Mouse (Mus musculus) midbrain, embryonic 11.5 days (tissue): ENCODE results near the gene Guk1. TPM values are rescaled to one million over a fixed set of nuclear protein-coding genes. Genes with fewer than 3 reads are reported as not detected.

Source experiments
- polyA plus RNA-seq: library from polyadenylated mRNA; unstranded; fragments of >200 nt; fragmentation: Nextera tagmentation; extraction: Ambion mirVana; gene quantifications from 2 replicates; pipeline ENCODE4 v1.2.1, GENCODE M21; 2014

Gene Guk1
- polyA plus RNA-seq, 1 experiment from 2014 or later: 96.6 TPM

Other genes with a start within 250 kb of the Guk1 start
- gene Hist3h2ba, start 243.3 kb downstream of the Guk1 start, polyA plus RNA-seq: 99.9 and 101 TPM in 2 replicates
- 57.8 and 61.8 TPM in 2 replicates for gene Hist3h2a, start 237.5 kb downstream of the Guk1 start, polyA plus RNA-seq
- 0.45 and 0.62 TPM in 2 replicates for gene Trim17, start 237.5 kb downstream of the Guk1 start, polyA plus RNA-seq
- 17.6 and 18.5 TPM in 2 replicates for gene Trim11, start 214.1 kb downstream of the Guk1 start, polyA plus RNA-seq
- 0.03 and 0.04 TPM in 2 replicates for gene Obscn, start 55.8 kb downstream of the Guk1 start, polyA plus RNA-seq
- 2.1 and 3.5 TPM in 2 replicates for gene Iba57, start 28.5 kb downstream of the Guk1 start, polyA plus RNA-seq
- not detected in 2 replicates for gene Gjc2, start 9.0 kb downstream of the Guk1 start, polyA plus RNA-seq
- gene Mrpl55, start 10.3 kb upstream of the Guk1 start, polyA plus RNA-seq: 88.7 and 93.3 TPM in 2 replicates
- gene 2310033P09Rik, start 16.1 kb upstream of the Guk1 start, polyA plus RNA-seq: 41.7 and 42.0 TPM in 2 replicates
- 574 and 583 TPM in 2 replicates for gene Arf1, start 36.1 kb upstream of the Guk1 start, polyA plus RNA-seq
- 1.4 and 2.0 TPM in 2 replicates for gene Wnt3a, start 98.5 kb upstream of the Guk1 start, polyA plus RNA-seq
- gene Wnt9a, start 114.7 kb upstream of the Guk1 start, polyA plus RNA-seq: 4.0 and 4.8 TPM in 2 replicates
- not detected in 2 replicates for gene Prss38, start 183.4 kb upstream of the Guk1 start, polyA plus RNA-seq